Comparison of ENCODE assay signal across 8 mouse cellular contexts in genomic region chr17:8801855-8802104, GRCm38 (mm10).
DNase-seq lines count a peak whose midpoint lies in the region; ATAC-seq lines count a peak whose summit lies in the region.

No protein-coding gene starts in this region.

- peaks cover 91% of the 10 kb centered on the region for H3K27me3 ChIP-seq in heart, embryonic 15.5 days
- peaks cover 29% of the 10 kb centered on the region for H3K27me3 ChIP-seq in hindbrain, embryonic 11.5 days (ENCODE audit: control insufficient read depth, insufficient read depth, low read length)
- H3K27me3 ChIP-seq in midbrain, embryonic 11.5 days (ENCODE audit: control insufficient read depth, insufficient read depth, low read length) = peaks cover 43% of the 10 kb centered on the region

- peak overlapping the region; percentile 49 for H3K9ac ChIP-seq in heart, embryonic 15.5 days
- H3K9ac ChIP-seq in hindbrain, embryonic 11.5 days (ENCODE audit: low read depth, low read length) = peak overlapping the region; percentile 62
- peak overlapping the region; percentile 73 for H3K9ac ChIP-seq in midbrain, embryonic 11.5 days (ENCODE audit: low read length)

- H3K4me2 ChIP-seq in heart, embryonic 15.5 days = peak overlapping the region; percentile 98
- peak overlapping the region; percentile 98 for H3K4me2 ChIP-seq in hindbrain, embryonic 11.5 days (replicated peaks; ENCODE audit: low read depth, low read length)
- H3K4me2 ChIP-seq in midbrain, embryonic 11.5 days = peak overlapping the region; percentile 68

- no peak for ATAC-seq in heart, embryonic 15.5 days (replicated peaks; ENCODE audit: insufficient number of reproducible peaks, insufficient read depth, low FRiP score, low read depth)
- ATAC-seq in hindbrain, embryonic 11.5 days (ENCODE audit: low FRiP score) = no peak
- no peak; the same call in none of the 2 replicates for ATAC-seq in midbrain, embryonic 11.5 days (ENCODE audit: low FRiP score)
- ATAC-seq in frontal cortex, adult (ENCODE audit: low TSS enrichment) = no peak

- WGBS in heart, embryonic 15.5 days = under 1% methylated on average over 31 of the region's 31 CpGs
- 1% methylated on average over 14 of the region's 31 CpGs for WGBS in hindbrain, embryonic 11.5 days
- WGBS in midbrain, embryonic 11.5 days = 0% methylated on average over 31 of the region's 31 CpGs

- peaks cover 32% of the 10 kb centered on the region for H3K4me1 ChIP-seq in heart, embryonic 15.5 days (replicated peaks)
- H3K4me1 ChIP-seq in brown adipose tissue, adult 24 weeks (ENCODE audit: control insufficient read depth, insufficient read depth, insufficient read length, low read length) = no peaks in the 10 kb centered on the region; the same call in 1 of the 2 replicates
- peaks cover 6% of the 10 kb centered on the region for H3K4me1 ChIP-seq in hindbrain, embryonic 11.5 days (replicated peaks; ENCODE audit: control insufficient read depth, insufficient read depth, low read length)
- H3K4me1 ChIP-seq in midbrain, embryonic 11.5 days (ENCODE audit: control insufficient read depth, insufficient read depth, low read length) = peaks cover 21% of the 10 kb centered on the region

- peak overlapping the region; percentile 73 for H3K4me3 ChIP-seq in heart, embryonic 15.5 days
- H3K4me3 ChIP-seq in brown adipose tissue, adult 24 weeks (ENCODE audit: insufficient read depth, low read depth, low read length) = peak overlapping the region; percentile 76
- peak overlapping the region; percentile 54 for H3K4me3 ChIP-seq in hindbrain, embryonic 11.5 days (ENCODE audit: low read depth, low read length)
- peak overlapping the region; percentile 76 for H3K4me3 ChIP-seq in midbrain, embryonic 11.5 days (ENCODE audit: low read depth, low read length)

- no peaks in the 10 kb centered on the region for H3K9me3 ChIP-seq in heart, embryonic 15.5 days (replicated peaks)
- H3K9me3 ChIP-seq in hindbrain, embryonic 11.5 days (ENCODE audit: control insufficient read depth, low read length) = no peaks in the 10 kb centered on the region
- H3K9me3 ChIP-seq in midbrain, embryonic 11.5 days (ENCODE audit: control insufficient read depth, low read length) = no peaks in the 10 kb centered on the region

- no peak for DNase-seq in heart, postnatal 36 days
- no peak for DNase-seq in hindbrain, embryonic 11.5 days (ENCODE audit: low spot score)
- no peak for DNase-seq in midbrain, embryonic 11.5 days (ENCODE audit: low spot score, missing footprints)
- DNase-seq in left cerebral cortex, adult 18-20 months (ENCODE audit: low spot score in 2 of 2) = no peak
- no peak for DNase-seq in testis, postnatal 14 days (ENCODE audit: low spot score)

- no peaks in the 10 kb centered on the region for H3K36me3 ChIP-seq in heart, embryonic 15.5 days
- H3K36me3 ChIP-seq in hindbrain, embryonic 11.5 days (ENCODE audit: control insufficient read depth, insufficient read depth, low read length) = no peaks in the 10 kb centered on the region
- H3K36me3 ChIP-seq in midbrain, embryonic 11.5 days (ENCODE audit: control insufficient read depth, insufficient read depth, low read length) = no peaks in the 10 kb centered on the region

- intact Hi-C loops in heart, postnatal 36 days (cut with DNase I) = loop anchor here (2.0 to 10.0 kb wide), 2 partner anchors 187 to 517 kb away; partner anchors contain the start of gene Mpc1

- H3K27ac ChIP-seq in heart, embryonic 15.5 days = no peak overlapping the region
- peak overlapping the region; percentile 34; the same call in 1 of the 2 replicates for H3K27ac ChIP-seq in brown adipose tissue, adult 24 weeks (replicated peaks; ENCODE audit: low read depth, low read length)
- peak overlapping the region; percentile 88 for H3K27ac ChIP-seq in hindbrain, embryonic 11.5 days (ENCODE audit: low read depth, low read length)
- H3K27ac ChIP-seq in midbrain, embryonic 11.5 days (ENCODE audit: low read depth, low read length) = peak overlapping the region; percentile 69
